Mouse (Mus musculus): Measurements from ENCODE around the gene Fbxw14. TPM values are rescaled to one million over a fixed set of nuclear protein-coding genes. Genes with fewer than 3 reads are reported as not detected.
"Not testable (repeated sequence)": the region's sequence is repeated elsewhere in the genome, so short reads cannot be mapped to it uniquely, and the experiment has no call there.

Gene Fbxw14
- not detected in 2 replicates for polyA plus RNA-seq (2012; ENCODE audit: insufficient read depth, insufficient read length, low replicate concordance, missing spikeins)

- not testable (repeated sequence) for H3K4me3 ChIP-seq (ENCODE audit: insufficient read depth, low read depth, low read length); H3K4me1 ChIP-seq (ENCODE audit: control insufficient read depth, insufficient read depth, low read length); H3K27ac ChIP-seq (ENCODE audit: insufficient read depth, low read depth, low read length)
- 100% methylated on average over 1 of the region's 1 CpGs for WGBS
Observed at GRCm38 (mm10) chr9:109287576-109287975, at the start of gene Fbxw14. Gene Fbxw14 (minus strand): TSS chr9:109287676.

GRCm38 (mm10) chr9:109263041-109263440 is 24.4 kb downstream of the Fbxw14 start:
- Histone ChIP-seq H3K27ac (ENCODE audit: insufficient read depth, low read depth, low read length) (no peak overlapping the region), H3K4me3 (ENCODE audit: insufficient read depth, low read depth, low read length) (no peak overlapping the region), H3K4me1 (ENCODE audit: control insufficient read depth, insufficient read depth, low read length) (no peaks in the 10 kb centered on the region)
- 69% methylated on average over 2 of the region's 2 CpGs for WGBS
- TF ChIP-seq CTCF (IDR thresholded peaks at IDR 0.05; ENCODE audit: insufficient read depth, low read depth, low read length) (no peak), POLR2A (IDR thresholded peaks at IDR 0.05; ENCODE audit: insufficient read depth, low read depth, low read length) (no peak)

GRCm38 (mm10) chr9:109234654-109235053 is 52.8 kb downstream of the Fbxw14 start, which contains the start of gene Fbxw20:
Gene Fbxw20 (minus strand): TSS chr9:109234754.
- Histone ChIP-seq H3K27ac (ENCODE audit: insufficient read depth, low read depth, low read length) (no peak within 1 kb of the TSS), H3K4me1 (ENCODE audit: control insufficient read depth, insufficient read depth, low read length) (no peaks in the 10 kb centered on the region), H3K4me3 (ENCODE audit: insufficient read depth, low read depth, low read length) (no peak within 1 kb of the TSS)
- 93% methylated on average over 1 of the region's 1 CpGs for WGBS
- TF ChIP-seq POLR2A (IDR thresholded peaks at IDR 0.05; ENCODE audit: insufficient read depth, low read depth, low read length) (no peak), CTCF (IDR thresholded peaks at IDR 0.05; ENCODE audit: insufficient read depth, low read depth, low read length) (no peak)

Other genes with a start within 250 kb of the Fbxw14 start
- gene Shisa5, start 249.1 kb downstream of the Fbxw14 start, polyA plus RNA-seq (2012; ENCODE audit: insufficient read depth, insufficient read length, low replicate concordance, missing spikeins) = not detected in 2 replicates
- not detected in 2 replicates for gene Trex1, start 227.9 kb downstream of the Fbxw14 start, polyA plus RNA-seq (2012; ENCODE audit: insufficient read depth, insufficient read length, low replicate concordance, missing spikeins)
- gene Atrip, start 213.6 kb downstream of the Fbxw14 start, polyA plus RNA-seq (2012; ENCODE audit: insufficient read depth, insufficient read length, low replicate concordance, missing spikeins) = not detected in 2 replicates
- gene Ccdc51, start 205.2 kb downstream of the Fbxw14 start, polyA plus RNA-seq (2012; ENCODE audit: insufficient read depth, insufficient read length, low replicate concordance, missing spikeins) = not detected in 2 replicates
- gene Tma7, start 205.1 kb downstream of the Fbxw14 start, polyA plus RNA-seq (2012; ENCODE audit: insufficient read depth, insufficient read length, low replicate concordance, missing spikeins) = not detected in 2 replicates
- gene Plxnb1, start 192.3 kb downstream of the Fbxw14 start, polyA plus RNA-seq (2012; ENCODE audit: insufficient read depth, insufficient read length, low replicate concordance, missing spikeins) = not detected in 2 replicates
- gene Fbxw21, start 125.6 kb downstream of the Fbxw14 start, polyA plus RNA-seq (2012; ENCODE audit: insufficient read depth, insufficient read length, low replicate concordance, missing spikeins) = not detected in 2 replicates
- not detected in 2 replicates for gene Fbxw13, start 91.7 kb downstream of the Fbxw14 start, polyA plus RNA-seq (2012; ENCODE audit: insufficient read depth, insufficient read length, low replicate concordance, missing spikeins)
- gene Fbxw20, start 52.9 kb downstream of the Fbxw14 start, polyA plus RNA-seq (2012; ENCODE audit: insufficient read depth, insufficient read length, low replicate concordance, missing spikeins) = not detected in 2 replicates
- not detected in 2 replicates for gene Fbxw28, start 52.0 kb upstream of the Fbxw14 start, polyA plus RNA-seq (2012; ENCODE audit: insufficient read depth, insufficient read length, low replicate concordance, missing spikeins)
- gene Fbxw22, start 116.6 kb upstream of the Fbxw14 start, polyA plus RNA-seq (2012; ENCODE audit: insufficient read depth, insufficient read length, low replicate concordance, missing spikeins) = not detected in 2 replicates
- gene Fbxw16, start 161.5 kb upstream of the Fbxw14 start, polyA plus RNA-seq (2012; ENCODE audit: insufficient read depth, insufficient read length, low replicate concordance, missing spikeins) = not detected in 2 replicates
- gene Fbxw19, start 208.2 kb upstream of the Fbxw14 start, polyA plus RNA-seq (2012; ENCODE audit: insufficient read depth, insufficient read length, low replicate concordance, missing spikeins) = not detected in 2 replicates